Mouse (Mus musculus): ENCODE data around the gene Mtmr6.

The Mtmr6 gene

GRCm38 (mm10) chr14:60264990-60265876, at the start of gene Mtmr6:
TSS of gene Mtmr6 (plus strand) at chr14:60265228.
- DNase-seq (ENCODE audit: low spot score in 2 of 2), result peak; percentile 84 to 92

GRCm38 (mm10) chr14:60216125-60216524, 48.9 kb upstream of the Mtmr6 start:
- no peak for DNase-seq (ENCODE audit: low spot score in 2 of 2)

- no peak for DNase-seq (ENCODE audit: low spot score in 2 of 2)
Observed at GRCm38 (mm10) chr14:60217616-60218015, 47.4 kb upstream of the Mtmr6 start.

GRCm38 (mm10) chr14:60219886-60220285, 45.1 kb upstream of the Mtmr6 start:
- no peak for DNase-seq (ENCODE audit: low spot score in 2 of 2)

GRCm38 (mm10) chr14:60238551-60238950, 26.5 kb upstream of the Mtmr6 start:
- no peak for DNase-seq (ENCODE audit: low spot score in 2 of 2)

GRCm38 (mm10) chr14:60250366-60250765, 14.7 kb upstream of the Mtmr6 start:
- no peak for DNase-seq (ENCODE audit: low spot score in 2 of 2)

- DNase-seq (ENCODE audit: low spot score in 2 of 2), result no peak
Observed at GRCm38 (mm10) chr14:60250879-60251278, 14.1 kb upstream of the Mtmr6 start.

- DNase-seq (ENCODE audit: low spot score in 2 of 2), result peak; percentile 94 to 98
Observed at GRCm38 (mm10) chr14:60251281-60252003, 13.6 kb upstream of the Mtmr6 start, which contains the start of the genes Nupl1 and Gm49336. TSS of gene Nupl1 (minus strand) at chr14:60251431. TSS of gene Gm49336 (minus strand) at chr14:60251507.

- no peak for DNase-seq (ENCODE audit: low spot score in 2 of 2)
Observed at GRCm38 (mm10) chr14:60252004-60253000, 12.7 kb upstream of the Mtmr6 start.

- DNase-seq (ENCODE audit: low spot score in 2 of 2), result no peak
Observed at GRCm38 (mm10) chr14:60253466-60253865, 11.6 kb upstream of the Mtmr6 start.

GRCm38 (mm10) chr14:60254774-60255173, 10.3 kb upstream of the Mtmr6 start:
- DNase-seq (ENCODE audit: low spot score in 2 of 2), result no peak

GRCm38 (mm10) chr14:60256356-60256755, 8.7 kb upstream of the Mtmr6 start:
- DNase-seq (ENCODE audit: low spot score in 2 of 2), result no peak

- DNase-seq (ENCODE audit: low spot score in 2 of 2), result no peak
Observed at GRCm38 (mm10) chr14:60257101-60257500, 7.9 kb upstream of the Mtmr6 start.

- no peak for DNase-seq (ENCODE audit: low spot score in 2 of 2)
Observed at GRCm38 (mm10) chr14:60257851-60258250, 7.2 kb upstream of the Mtmr6 start.

GRCm38 (mm10) chr14:60262316-60262715, 2.7 kb upstream of the Mtmr6 start:
- no peak for DNase-seq (ENCODE audit: low spot score in 2 of 2)

- no peak for DNase-seq (ENCODE audit: low spot score in 2 of 2)
Observed at GRCm38 (mm10) chr14:60269333-60269732, 4.3 kb downstream of the Mtmr6 start.

GRCm38 (mm10) chr14:60273346-60273745, 8.3 kb downstream of the Mtmr6 start:
- no peak for DNase-seq (ENCODE audit: low spot score in 2 of 2)

- no peak for DNase-seq (ENCODE audit: low spot score in 2 of 2)
Observed at GRCm38 (mm10) chr14:60275301-60276276, 10.6 kb downstream of the Mtmr6 start.

GRCm38 (mm10) chr14:60286194-60286863, 21.3 kb downstream of the Mtmr6 start:
- DNase-seq (ENCODE audit: low spot score in 2 of 2), result peak; percentile 37 to 56

GRCm38 (mm10) chr14:60290363-60290762, 25.3 kb downstream of the Mtmr6 start:
- DNase-seq (ENCODE audit: low spot score in 2 of 2), result no peak
